In the genomic region with DNA sequence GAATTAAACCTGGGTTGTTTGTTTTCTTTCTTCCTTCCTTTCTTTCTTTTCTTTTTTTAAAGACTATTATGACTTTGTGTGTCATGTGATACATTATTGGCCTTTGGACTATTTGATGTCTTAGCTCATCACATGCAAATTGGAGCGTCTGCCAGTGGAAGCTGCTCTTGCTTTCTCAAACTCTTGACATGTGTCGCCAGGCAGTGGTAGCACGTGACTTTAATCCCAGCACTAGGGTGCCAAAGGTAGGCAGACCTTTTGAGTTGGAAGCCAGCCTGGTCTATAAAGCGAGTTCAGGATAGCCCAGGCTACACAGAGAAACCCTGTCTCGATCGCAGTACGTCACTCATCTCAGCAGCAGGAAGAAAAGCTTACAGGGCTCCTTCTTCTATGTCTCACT, we compare ENCODE assay signal across 24 mouse cellular contexts.
DNase-seq lines count a peak whose midpoint lies in the region; ATAC-seq and TF ChIP-seq lines count a peak whose summit lies in the region.
"Had no signal": no experiment of that assay in that cellular context is flagged by ENCODE, and none has a peak within 500 bp of the region (broad histone marks: within the 10 kb centered on the region; RNA-seq: fewer than 3 reads in every experiment).

No protein-coding gene starts in this region.

- 93% methylated on average over 7 of the region's 7 CpGs for WGBS in kidney, embryonic 14.5 days
- WGBS in kidney, embryonic 16.5 days = 97% methylated on average over 7 of the region's 7 CpGs
- 35% methylated on average over 7 of the region's 7 CpGs for WGBS in liver, adult 2 months
- WGBS in liver, postnatal 0 days (ENCODE audit: insufficient replicate concordance) = 86% methylated on average over 7 of the region's 7 CpGs

- H3K4me1 ChIP-seq in kidney, embryonic 14.5 days (ENCODE audit: control insufficient read depth, insufficient read depth, low read length) = no peaks in the 10 kb centered on the region
- H3K4me1 ChIP-seq in kidney, embryonic 16.5 days (ENCODE audit: insufficient read depth, low read length) = no peaks in the 10 kb centered on the region
- H3K4me1 ChIP-seq in liver, adult 2 months (ENCODE audit: control insufficient read depth, insufficient read depth, low read length) = peaks cover 11% of the 10 kb centered on the region
- H3K4me1 ChIP-seq in liver, postnatal 0 days (ENCODE audit: insufficient read depth) = no peaks in the 10 kb centered on the region
- H3K4me1 ChIP-seq: embryonic facial prominence, embryonic 12.5 days; embryonic facial prominence, embryonic 15.5 days had no signal

- peak; percentile 73 for DNase-seq in kidney, adult 11 months
- peak; percentile 77 for DNase-seq in kidney, adult 9 months
- DNase-seq in liver, adult 2 months (ENCODE audit: extremely low read depth, low read depth, low spot score) = peak; percentile 95
- DNase-seq in liver, postnatal 0 days = no peak
- DNase-seq: adrenal gland, adult 2 months; adrenal gland, postnatal 14 days; cerebellum, adult 11 months; cerebellum, adult 2 months; cerebellum, adult 9-11 months; cerebellum, postnatal 25 days; forebrain, postnatal 0 days; gastrocnemius, postnatal 25 days; heart, adult 2 months; heart, postnatal 14 days; heart, postnatal 4 days had no signal

- TF ChIP-seq CTCF in liver, adult 2 months (IDR thresholded peaks at IDR 0.05; ENCODE audit: low read depth, low read length) = no peak
- no peak for TF ChIP-seq CTCF in liver, postnatal 0 days (IDR thresholded peaks at IDR 0.05; ENCODE audit: low read depth)

- H3K9ac ChIP-seq in kidney, embryonic 14.5 days (ENCODE audit: low read depth, low read length) = no peak overlapping the region
- no peak overlapping the region for H3K9ac ChIP-seq in kidney, embryonic 16.5 days (replicated peaks; ENCODE audit: low read length)
- peak overlapping the region; percentile 23; the same call in 1 of the 2 replicates for H3K9ac ChIP-seq in liver, adult 2 months (ENCODE audit: low read depth, low read length)
- H3K9ac ChIP-seq in liver, postnatal 0 days (replicated peaks) = no peak overlapping the region
- H3K9ac ChIP-seq: embryonic facial prominence, embryonic 12.5 days; embryonic facial prominence, embryonic 15.5 days; forebrain, postnatal 0 days; heart, embryonic 13.5 days; hindbrain, embryonic 14.5 days had no signal

- H3K4me3 ChIP-seq in kidney, embryonic 14.5 days (ENCODE audit: low read length) = no peak overlapping the region
- H3K4me3 ChIP-seq in kidney, embryonic 16.5 days (ENCODE audit: low read length) = no peak overlapping the region
- no peak overlapping the region for H3K4me3 ChIP-seq in liver, adult 2 months (ENCODE audit: insufficient read depth, low read depth, low read length)
- no peak overlapping the region for H3K4me3 ChIP-seq in liver, postnatal 0 days (ENCODE audit: low read depth, low read length)
- H3K4me3 ChIP-seq: embryonic facial prominence, embryonic 12.5 days; embryonic facial prominence, embryonic 15.5 days; heart, adult 2 months; heart, embryonic 10.5 days; heart, embryonic 13.5 days had no signal

- no peak overlapping the region for H3K4me2 ChIP-seq in kidney, embryonic 14.5 days (replicated peaks; ENCODE audit: low read depth, low read length)
- H3K4me2 ChIP-seq in kidney, embryonic 16.5 days (replicated peaks; ENCODE audit: low read depth, low read length) = no peak overlapping the region
- H3K4me2 ChIP-seq in liver, postnatal 0 days (ENCODE audit: low read depth, low read length) = no peak overlapping the region
- H3K4me2 ChIP-seq: embryonic facial prominence, embryonic 12.5 days; embryonic facial prominence, embryonic 15.5 days; heart, embryonic 13.5 days; hindbrain, embryonic 14.5 days had no signal

- 0 out of 2 replicates have a peak, but pooled peaks cover 5% of the 10 kb centered on the region for H3K9me3 ChIP-seq in kidney, embryonic 14.5 days (ENCODE audit: control insufficient read depth, low read length)
- no peaks in the 10 kb centered on the region for H3K9me3 ChIP-seq in kidney, embryonic 16.5 days (ENCODE audit: low read length)
- no peaks in the 10 kb centered on the region for H3K9me3 ChIP-seq in liver, postnatal 0 days (ENCODE audit: low read length)
- H3K9me3 ChIP-seq: embryonic facial prominence, embryonic 12.5 days; embryonic facial prominence, embryonic 15.5 days; heart, embryonic 10.5 days had no signal

- H3K27ac ChIP-seq in kidney, embryonic 14.5 days (ENCODE audit: low read depth, low read length) = no peak overlapping the region
- no peak overlapping the region for H3K27ac ChIP-seq in kidney, embryonic 16.5 days (ENCODE audit: low read length)
- H3K27ac ChIP-seq in liver, adult 2 months (replicated peaks; ENCODE audit: insufficient read depth, low read depth, low read length) = peak overlapping the region; percentile 92
- no peak overlapping the region for H3K27ac ChIP-seq in liver, postnatal 0 days (ENCODE audit: low read depth)
- H3K27ac ChIP-seq: embryonic facial prominence, embryonic 12.5 days; embryonic facial prominence, embryonic 15.5 days; heart, adult 2 months; heart, embryonic 10.5 days; heart, embryonic 13.5 days; hindbrain, embryonic 14.5 days had no signal

- ATAC-seq in kidney, embryonic 14.5 days (ENCODE audit: low FRiP score, low TSS enrichment) = no peak
- ATAC-seq in kidney, embryonic 16.5 days (ENCODE audit: low FRiP score, low TSS enrichment) = no peak
- no peak for ATAC-seq in liver, postnatal 0 days
- ATAC-seq: CD4-positive, CD25-positive, alpha-beta regulatory T cell, adult 4 months; forebrain, embryonic 14.5 days; forebrain, postnatal 0 days had no signal

- no peaks in the 10 kb centered on the region; the same call in 1 of the 2 replicates for H3K79me2 ChIP-seq in liver, adult 2 months (ENCODE audit: control insufficient read depth, insufficient read depth, low read length)

- H3K36me3 ChIP-seq in kidney, embryonic 14.5 days (ENCODE audit: control insufficient read depth, insufficient read depth, low read length) = peaks cover 10% of the 10 kb centered on the region; the same call in 1 of the 2 replicates
- H3K36me3 ChIP-seq in kidney, embryonic 16.5 days (ENCODE audit: insufficient read depth, low read length) = peaks cover 22% of the 10 kb centered on the region
- no peaks in the 10 kb centered on the region for H3K36me3 ChIP-seq in liver, adult 2 months (ENCODE audit: control insufficient read depth, insufficient read depth, low read length)
- no peaks in the 10 kb centered on the region for H3K36me3 ChIP-seq in liver, postnatal 0 days (replicated peaks; ENCODE audit: insufficient read depth, low read length)
- H3K36me3 ChIP-seq: embryonic facial prominence, embryonic 12.5 days; embryonic facial prominence, embryonic 15.5 days had no signal

- TF ChIP-seq EP300 in liver, postnatal 0 days (IDR thresholded peaks at IDR 0.05; ENCODE audit: low read depth) = no peak

- no peak for TF ChIP-seq POLR2A in liver, adult 2 months (IDR thresholded peaks at IDR 0.05; ENCODE audit: extremely low read depth, insufficient read depth, low read length)

- H3K27me3 ChIP-seq in kidney, embryonic 14.5 days (ENCODE audit: control insufficient read depth, insufficient read depth, low read length) = no peaks in the 10 kb centered on the region
- H3K27me3 ChIP-seq in kidney, embryonic 16.5 days (ENCODE audit: insufficient read depth, low read length) = no peaks in the 10 kb centered on the region
- no peaks in the 10 kb centered on the region for H3K27me3 ChIP-seq in liver, adult 2 months (ENCODE audit: control insufficient read depth, insufficient read depth, low read length)
- H3K27me3 ChIP-seq in liver, postnatal 0 days (ENCODE audit: insufficient read depth, low read length) = no peaks in the 10 kb centered on the region
- H3K27me3 ChIP-seq: embryonic facial prominence, embryonic 12.5 days; embryonic facial prominence, embryonic 15.5 days; heart, embryonic 13.5 days had no signal
